Mouse (Mus musculus): Measurements from ENCODE around the gene Rpusd3. TPM values are rescaled to one million over a fixed set of nuclear protein-coding genes. Genes with fewer than 3 reads are reported as not detected.

Rpusd3 gene
- polyA plus RNA-seq (2015; fragmentation: Nextera tagmentation; extraction: Ambion mirVana) = 17.5 and 19.5 TPM in 2 replicates

GRCm38 (mm10) chr6:113419199-113419587 lies at the start of gene Rpusd3:
Gene Rpusd3, minus strand, starts transcription at chr6:113419340.
- H3K27ac ChIP-seq = peak within 1 kb of the TSS; percentile 36; the same call in 1 of the 2 replicates
- H3K4me1 ChIP-seq (replicated peaks) = peaks cover 23% of the 10 kb centered on the region
- H3K4me3 ChIP-seq = peak within 1 kb of the TSS; percentile 65
- H3K9me3 ChIP-seq = no peaks in the 10 kb centered on the region
- under 1% methylated on average over 25 of the region's 25 CpGs for WGBS
- peak within 1 kb of the TSS; percentile 84 for H3K9ac ChIP-seq
- H3K36me3 ChIP-seq = peaks cover 29% of the 10 kb centered on the region
- H3K27me3 ChIP-seq = no peaks in the 10 kb centered on the region
- peak within 1 kb of the TSS; percentile 96 for H3K4me2 ChIP-seq
- peak; percentile 98 for ATAC-seq (ENCODE audit: low FRiP score)

GRCm38 (mm10) chr6:113468512-113468911 lies 49.4 kb upstream of the Rpusd3 start:
- Histone ChIP-seq H3K4me2 (no peak overlapping the region), H3K9ac (no peak overlapping the region), H3K27me3 (peaks cover 51% of the 10 kb centered on the region), H3K4me1 (replicated peaks) (peaks cover 21% of the 10 kb centered on the region), H3K27ac (no peak overlapping the region), H3K9me3 (no peaks in the 10 kb centered on the region), H3K4me3 (no peak overlapping the region), H3K36me3 (no peaks in the 10 kb centered on the region)
- WGBS = 63% methylated on average over 3 of the region's 3 CpGs
- 0 out of 2 replicates have a peak, but pooled peaks have one; percentile 3 for ATAC-seq (ENCODE audit: low FRiP score)

DNA sequence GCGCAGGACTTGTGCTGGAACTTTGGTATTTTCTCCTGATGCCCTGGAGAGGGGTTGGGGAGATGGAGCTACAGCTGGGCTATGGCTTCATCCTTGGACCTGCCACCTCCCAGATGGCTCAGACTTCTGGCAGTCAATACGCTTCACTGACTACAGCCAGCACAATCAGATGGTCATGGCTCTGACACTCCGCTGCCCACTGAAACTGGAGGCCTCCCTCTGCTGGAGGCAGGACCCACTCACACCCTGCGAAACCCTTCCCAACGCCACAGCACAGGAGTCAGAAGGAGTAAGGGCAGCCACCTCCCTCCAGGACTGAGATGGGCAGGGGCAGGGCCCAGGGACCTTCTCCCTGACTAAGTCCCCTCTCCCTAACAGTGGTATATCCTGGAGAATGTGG lies 46.5 kb upstream of the Rpusd3 start:
- H3K4me1 ChIP-seq (replicated peaks) = peaks cover 13% of the 10 kb centered on the region
- no peak overlapping the region for H3K4me2 ChIP-seq
- no peak overlapping the region for H3K4me3 ChIP-seq
- peak overlapping the region; percentile 13; the same call in 1 of the 2 replicates for H3K9ac ChIP-seq
- peaks cover 40% of the 10 kb centered on the region for H3K27me3 ChIP-seq
- 54% methylated on average over 5 of the region's 5 CpGs for WGBS
- no peaks in the 10 kb centered on the region for H3K36me3 ChIP-seq
- H3K27ac ChIP-seq = no peak overlapping the region
- no peak for ATAC-seq (ENCODE audit: low FRiP score)
- no peaks in the 10 kb centered on the region for H3K9me3 ChIP-seq

- 69% methylated on average over 7 of the region's 7 CpGs for WGBS
- Histone ChIP-seq H3K4me3 (no peak overlapping the region), H3K27ac (no peak overlapping the region), H3K4me1 (replicated peaks) (peaks cover 3% of the 10 kb centered on the region), H3K36me3 (no peaks in the 10 kb centered on the region), H3K9me3 (no peaks in the 10 kb centered on the region), H3K4me2 (no peak overlapping the region), H3K27me3 (peaks cover 25% of the 10 kb centered on the region), H3K9ac (no peak overlapping the region)
- no peak for ATAC-seq (ENCODE audit: low FRiP score)
Measured at GRCm38 (mm10) chr6:113464040-113464439, 44.9 kb upstream of the Rpusd3 start.

DNA sequence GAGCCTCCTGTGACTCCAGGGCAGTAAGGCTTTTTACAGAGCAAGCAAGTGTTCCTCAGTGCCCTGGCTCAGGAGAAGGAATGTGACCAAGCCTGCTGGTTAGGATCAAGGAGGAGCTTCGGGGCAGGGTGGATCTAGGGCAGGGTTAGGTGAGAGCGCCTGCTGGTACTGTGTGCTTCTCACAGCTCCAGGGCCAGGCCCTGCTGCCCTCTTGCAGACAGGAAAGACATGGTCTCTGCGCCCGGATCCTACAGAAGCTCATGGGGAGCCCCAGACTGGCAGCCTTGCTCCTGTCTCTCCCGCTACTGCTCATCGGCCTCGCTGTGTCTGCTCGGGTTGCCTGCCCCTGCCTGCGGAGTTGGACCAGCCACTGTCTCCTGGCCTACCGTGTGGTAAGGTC lies 39.5 kb upstream of the Rpusd3 start:
- H3K4me3 ChIP-seq = no peak overlapping the region
- ATAC-seq (ENCODE audit: low FRiP score) = no peak
- no peaks in the 10 kb centered on the region for H3K36me3 ChIP-seq
- 59% methylated on average over 10 of the region's 10 CpGs for WGBS
- no peak overlapping the region for H3K9ac ChIP-seq
- no peak overlapping the region for H3K27ac ChIP-seq
- H3K4me1 ChIP-seq (replicated peaks) = no peaks in the 10 kb centered on the region
- H3K9me3 ChIP-seq = no peaks in the 10 kb centered on the region
- 0 out of 2 replicates have a peak, but pooled peaks cover 13% of the 10 kb centered on the region for H3K27me3 ChIP-seq
- no peak overlapping the region for H3K4me2 ChIP-seq

GRCm38 (mm10) chr6:113457952-113458534 lies 38.9 kb upstream of the Rpusd3 start, which contains the start of gene Il17re:
Gene Il17re, plus strand, starts transcription at chr6:113458484.
- Histone ChIP-seq H3K4me1 (replicated peaks) (no peaks in the 10 kb centered on the region), H3K27me3 (0 out of 2 replicates have a peak, but pooled peaks cover 13% of the 10 kb centered on the region), H3K36me3 (no peaks in the 10 kb centered on the region), H3K27ac (no peak within 1 kb of the TSS), H3K9me3 (no peaks in the 10 kb centered on the region), H3K9ac (no peak within 1 kb of the TSS), H3K4me2 (no peak within 1 kb of the TSS), H3K4me3 (no peak within 1 kb of the TSS)
- ATAC-seq (ENCODE audit: low FRiP score) = no peak
- 77% methylated on average over 10 of the region's 10 CpGs for WGBS

GRCm38 (mm10) chr6:113455007-113455406 lies 35.9 kb upstream of the Rpusd3 start:
- no peaks in the 10 kb centered on the region for H3K36me3 ChIP-seq
- 74% methylated on average over 5 of the region's 5 CpGs for WGBS
- H3K4me1 ChIP-seq (replicated peaks) = no peaks in the 10 kb centered on the region
- no peak for ATAC-seq (ENCODE audit: low FRiP score)
- H3K4me2 ChIP-seq = no peak overlapping the region
- no peaks in the 10 kb centered on the region for H3K9me3 ChIP-seq
- 0 out of 2 replicates have a peak, but pooled peaks cover 4% of the 10 kb centered on the region for H3K27me3 ChIP-seq
- H3K27ac ChIP-seq = no peak overlapping the region
- H3K9ac ChIP-seq = no peak overlapping the region
- no peak overlapping the region for H3K4me3 ChIP-seq

DNA sequence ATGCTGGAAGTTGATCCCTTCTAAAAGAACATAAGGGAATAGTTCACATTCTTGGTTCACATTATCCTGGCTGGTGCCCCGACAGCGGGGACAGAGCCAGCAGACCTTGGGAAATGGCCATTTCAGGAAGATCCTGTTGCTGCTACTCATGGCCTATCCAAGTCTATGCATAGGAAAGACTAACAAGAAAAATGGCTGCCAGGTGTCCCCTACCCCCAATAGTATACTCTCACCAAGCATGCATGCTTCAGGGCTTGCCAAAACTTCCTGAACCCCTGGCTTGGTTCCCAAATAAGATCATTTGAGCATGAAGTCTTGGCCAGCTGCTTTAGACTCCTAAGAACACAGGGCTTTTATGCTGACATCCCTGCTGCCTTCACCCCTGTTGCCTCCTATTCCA lies 32.7 kb upstream of the Rpusd3 start:
- H3K9ac ChIP-seq = no peak overlapping the region
- no peaks in the 10 kb centered on the region for H3K4me1 ChIP-seq (replicated peaks)
- H3K9me3 ChIP-seq = no peaks in the 10 kb centered on the region
- WGBS = 89% methylated on average over 2 of the region's 2 CpGs
- ATAC-seq (ENCODE audit: low FRiP score) = no peak
- H3K27ac ChIP-seq = no peak overlapping the region
- H3K4me2 ChIP-seq = no peak overlapping the region
- no peaks in the 10 kb centered on the region for H3K27me3 ChIP-seq
- H3K36me3 ChIP-seq = peaks cover 24% of the 10 kb centered on the region
- H3K4me3 ChIP-seq = no peak overlapping the region

GRCm38 (mm10) chr6:113447639-113448038 lies 28.5 kb upstream of the Rpusd3 start:
- no peak for ATAC-seq (ENCODE audit: low FRiP score)
- Histone ChIP-seq H3K27me3 (no peaks in the 10 kb centered on the region), H3K27ac (no peak overlapping the region)

DNA sequence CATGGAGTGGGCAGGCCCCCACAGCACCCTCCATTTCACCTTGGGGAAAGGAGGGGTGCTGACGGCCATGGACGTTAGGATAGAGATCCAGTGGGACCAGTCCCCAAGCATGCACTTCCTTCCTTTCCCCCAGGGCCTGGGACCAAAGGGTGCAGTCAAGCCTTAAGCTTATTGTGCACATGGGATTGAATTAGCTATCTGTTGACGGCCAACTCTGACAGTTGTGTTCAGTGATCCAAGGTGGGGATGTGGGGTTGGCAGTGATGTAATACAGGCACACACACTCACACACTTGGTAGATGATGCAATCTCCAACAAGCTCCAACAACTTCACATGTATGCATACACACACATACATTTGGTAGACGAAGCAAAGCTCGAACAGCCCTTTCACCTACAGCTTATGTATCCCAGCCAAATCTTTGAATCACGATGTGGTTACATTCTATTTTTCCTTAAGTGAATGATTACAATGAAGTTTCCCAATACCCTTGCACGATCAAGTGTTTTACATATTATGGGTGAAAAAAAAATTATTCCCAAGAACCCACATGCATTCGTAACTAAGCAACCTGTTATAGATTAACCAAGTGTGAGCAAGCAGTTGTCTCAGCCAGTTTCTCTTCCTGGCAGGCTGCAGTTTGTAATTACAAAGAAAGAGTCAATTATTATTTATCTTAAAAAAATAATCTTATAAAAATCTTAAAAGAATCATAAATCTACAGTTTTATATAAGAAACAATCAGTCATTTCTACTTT lies 25.2 kb upstream of the Rpusd3 start:
- Histone ChIP-seq H3K4me2 (no peak overlapping the region), H3K27ac (no peak overlapping the region), H3K4me3 (no peak overlapping the region), H3K36me3 (peaks cover 33% of the 10 kb centered on the region), H3K27me3 (no peaks in the 10 kb centered on the region), H3K9me3 (no peaks in the 10 kb centered on the region), H3K9ac (no peak overlapping the region), H3K4me1 (replicated peaks) (peaks cover 16% of the 10 kb centered on the region)
- ATAC-seq (ENCODE audit: low FRiP score) = no peak
- WGBS = 73% methylated on average over 7 of the region's 8 CpGs

More at GRCm38 (mm10) chr6:113447639-113448038, 28.5 kb upstream of the Rpusd3 start:
- Histone ChIP-seq H3K4me1 (replicated peaks) (peaks cover 12% of the 10 kb centered on the region), H3K36me3 (peaks cover 33% of the 10 kb centered on the region), H3K4me3 (no peak overlapping the region), H3K9ac (no peak overlapping the region), H3K4me2 (no peak overlapping the region), H3K9me3 (no peaks in the 10 kb centered on the region)
- WGBS = 94% methylated on average over 4 of the region's 4 CpGs

DNA sequence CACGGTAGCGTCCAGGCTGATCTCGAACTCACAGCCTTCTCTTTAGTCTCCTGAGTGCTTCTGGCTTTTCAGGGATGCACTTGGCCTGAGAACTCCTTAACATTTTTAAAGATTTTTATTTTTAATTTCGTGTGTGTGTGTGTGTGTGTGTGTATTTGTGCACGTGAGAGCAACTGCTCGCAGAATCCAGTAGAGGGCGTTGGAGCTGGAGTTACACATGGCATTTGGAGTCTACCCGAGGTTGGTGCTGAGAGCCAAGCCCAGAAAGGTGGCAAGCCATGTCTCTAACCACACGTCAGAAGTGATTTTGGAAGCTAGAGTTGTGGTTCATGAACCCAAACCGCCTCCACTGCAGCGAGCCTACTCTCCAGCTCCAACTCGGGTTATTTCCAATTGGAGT lies 24.0 kb upstream of the Rpusd3 start:
- H3K27me3 ChIP-seq = no peaks in the 10 kb centered on the region
- ATAC-seq (ENCODE audit: low FRiP score) = no peak
- 49% methylated on average over 12 of the region's 12 CpGs for WGBS
- H3K4me1 ChIP-seq (replicated peaks) = peaks cover 16% of the 10 kb centered on the region
- peak overlapping the region; percentile 83; the same call in 1 of the 2 replicates for H3K27ac ChIP-seq
- peak overlapping the region; percentile 94 for H3K4me3 ChIP-seq
- no peaks in the 10 kb centered on the region for H3K9me3 ChIP-seq
- peak overlapping the region; percentile 94 for H3K4me2 ChIP-seq
- peaks cover 22% of the 10 kb centered on the region for H3K36me3 ChIP-seq
- peak overlapping the region; percentile 97 for H3K9ac ChIP-seq

DNA sequence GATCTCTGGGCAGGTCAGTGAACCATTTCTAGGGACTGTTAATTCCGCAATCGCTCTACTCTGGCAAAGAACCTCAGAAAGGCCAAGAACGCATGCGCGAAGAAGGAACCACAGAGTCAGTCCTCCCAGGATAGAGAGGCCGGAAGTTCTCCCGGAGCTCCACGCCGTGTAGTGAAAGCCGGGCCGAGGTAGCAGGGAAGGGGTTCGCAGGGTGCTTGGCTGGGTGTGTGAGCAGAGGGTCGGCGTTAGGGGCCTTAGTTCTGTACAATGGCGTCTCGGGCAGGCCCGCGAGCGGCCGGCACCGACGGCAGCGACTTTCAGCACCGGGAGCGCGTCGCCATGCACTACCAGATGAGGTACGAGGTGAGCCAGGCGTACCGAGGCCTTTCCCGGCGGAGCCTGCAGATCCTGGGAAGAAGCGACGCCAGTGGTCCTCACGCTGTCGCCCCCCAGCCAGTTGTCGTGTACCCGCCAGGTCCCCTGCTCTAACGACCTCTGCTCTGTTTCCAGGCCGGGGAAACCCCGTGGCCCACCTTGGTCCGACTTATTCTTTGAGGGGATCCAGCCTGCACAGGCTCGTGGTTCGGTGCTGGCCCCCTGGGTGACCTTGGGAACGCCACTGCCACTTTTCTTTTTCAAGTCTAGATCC lies 23.4 kb upstream of the Rpusd3 start, which contains the start of gene Jagn1:
Gene Jagn1 (plus strand): TSS at position 128 of the 649 bp plus-strand sequence.
- Histone ChIP-seq H3K4me2 (peak within 1 kb of the TSS; percentile 94), H3K27ac (peak within 1 kb of the TSS; percentile 83), H3K4me1 (replicated peaks) (peaks cover 16% of the 10 kb centered on the region), H3K9ac (peak within 1 kb of the TSS; percentile 97), H3K36me3 (peaks cover 16% of the 10 kb centered on the region), H3K4me3 (peak within 1 kb of the TSS; percentile 94), H3K9me3 (no peaks in the 10 kb centered on the region), H3K27me3 (no peaks in the 10 kb centered on the region)
- peak; percentile 93 for ATAC-seq (ENCODE audit: low FRiP score)
- WGBS = under 1% methylated on average over 45 of the region's 45 CpGs
